Mouse (Mus musculus) c-Kit-negative CD71-positive TER-119-positive erythroid progenitor cells, embryonic 14.5 days (primary cell): ENCODE measurements around the gene 1700007K13Rik.

Source experiments
- DNase-seq: peaks from one replicate; pipeline ENCODE4 v3.0.0-alpha.2; 2013; ENCODE audit warnings: low read depth, low spot score

1700007K13Rik gene

GRCm38 (mm10) chr2:28416511-28416910 is 49.6 kb downstream of the 1700007K13Rik start:
- no peak for DNase-seq

DNA sequence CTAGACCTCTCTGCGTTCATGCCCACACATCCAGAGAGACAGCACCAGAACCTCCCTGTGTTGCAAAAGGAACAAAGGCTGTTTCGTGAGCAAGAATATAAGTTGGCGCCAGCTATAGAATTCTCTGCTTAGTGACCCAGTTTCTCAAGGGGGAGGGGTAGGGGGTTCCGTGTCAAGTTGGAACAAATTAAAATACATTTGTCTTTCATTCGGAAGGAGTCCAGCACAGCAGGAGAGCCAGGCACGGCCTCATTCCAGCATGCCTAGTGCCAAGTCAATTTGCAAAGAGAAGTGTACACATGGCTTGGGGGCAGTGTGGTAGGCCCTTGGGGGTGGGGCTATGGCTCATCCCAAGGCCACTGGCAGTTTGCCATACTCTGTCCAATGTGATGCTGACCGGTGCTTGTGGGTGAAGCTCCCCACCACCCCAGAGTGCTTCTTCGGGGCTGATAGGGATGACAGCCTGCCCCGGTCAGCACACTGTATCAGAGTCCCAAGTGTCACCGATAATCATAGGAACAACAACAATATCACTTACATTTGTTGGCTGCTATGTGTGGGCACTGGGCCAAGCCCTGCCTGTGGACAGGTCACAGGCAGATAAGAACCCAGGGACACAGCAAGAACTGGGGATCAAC is 50.6 kb downstream of the 1700007K13Rik start:
- no peak for DNase-seq

DNA sequence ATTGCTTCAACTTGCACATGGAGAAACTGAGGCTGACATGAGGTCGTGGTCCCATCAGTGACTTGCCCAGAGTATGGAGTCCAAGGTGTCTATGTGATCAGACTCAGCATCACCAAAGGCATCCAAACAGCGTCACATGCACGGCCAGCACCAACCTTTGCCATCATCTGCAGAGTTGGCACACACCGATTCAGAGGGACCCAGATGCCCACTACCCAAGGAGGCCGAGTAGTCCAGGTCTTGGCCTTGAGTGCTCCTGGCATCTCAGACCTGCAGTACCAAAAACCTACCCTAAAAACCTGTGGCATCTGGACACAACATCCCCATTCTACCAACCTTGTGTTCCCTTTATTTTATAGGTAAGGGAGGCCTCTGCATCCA is 51.4 kb downstream of the 1700007K13Rik start:
- no peak for DNase-seq

GRCm38 (mm10) chr2:28414116-28414756 is 51.9 kb downstream of the 1700007K13Rik start:
- no peak for DNase-seq

GRCm38 (mm10) chr2:28412936-28413335 is 53.2 kb downstream of the 1700007K13Rik start:
- no peak for DNase-seq
